Mouse (Mus musculus): ENCODE measurements around the gene Gpat2. TPM values are rescaled to one million over a fixed set of nuclear protein-coding genes. Genes with fewer than 3 reads are reported as not detected.

Gpat2 gene
- 0.09 and 0.12 TPM in 2 replicates for polyA plus RNA-seq (2012; rRNA removed; ENCODE audit: low replicate concordance)

GRCm38 (mm10) chr2:127424977-127425376 is at the start of gene Gpat2:
Gene Gpat2, plus strand, starts transcription at chr2:127425199.

GRCm38 (mm10) chr2:127444055-127444789 is 19.2 kb downstream of the Gpat2 start, which contains the start of gene Fahd2a:
Gene Fahd2a, minus strand, starts transcription at chr2:127444565.

Other genes with a start within 250 kb of the Gpat2 start
- 1.4 and 1.7 TPM in 2 replicates for gene 1810024B03Rik, start 216.9 kb upstream of the Gpat2 start, polyA plus RNA-seq (2012; rRNA removed; ENCODE audit: low replicate concordance)
- 39.8 and 59.6 TPM in 2 replicates for gene Snrnp200, start 216.8 kb upstream of the Gpat2 start, polyA plus RNA-seq (2012; rRNA removed; ENCODE audit: low replicate concordance)
- 46.1 and 58.1 TPM in 2 replicates for gene Ciao1, start 177.4 kb upstream of the Gpat2 start, polyA plus RNA-seq (2012; rRNA removed; ENCODE audit: low replicate concordance)
- gene Tmem127, start 177.3 kb upstream of the Gpat2 start, polyA plus RNA-seq (2012; rRNA removed; ENCODE audit: low replicate concordance) = 122 and 139 TPM in 2 replicates
- gene Stard7, start 155.0 kb upstream of the Gpat2 start, polyA plus RNA-seq (2012; rRNA removed; ENCODE audit: low replicate concordance) = 58.5 and 76.2 TPM in 2 replicates
- gene Dusp2, start 89.0 kb upstream of the Gpat2 start, polyA plus RNA-seq (2012; rRNA removed; ENCODE audit: low replicate concordance) = 28.3 and 109 TPM in 2 replicates
- gene Astl, start 86.6 kb upstream of the Gpat2 start, polyA plus RNA-seq (2012; rRNA removed; ENCODE audit: low replicate concordance) = not detected in 2 replicates
- 0.25 and 0.57 TPM in 2 replicates for gene Adra2b, start 62.0 kb upstream of the Gpat2 start, polyA plus RNA-seq (2012; rRNA removed; ENCODE audit: low replicate concordance)
- gene Fahd2a, start 19.4 kb downstream of the Gpat2 start, polyA plus RNA-seq (2012; rRNA removed; ENCODE audit: low replicate concordance) = 18.4 and 28.0 TPM in 2 replicates
- gene Kcnip3, start 96.9 kb downstream of the Gpat2 start, polyA plus RNA-seq (2012; rRNA removed; ENCODE audit: low replicate concordance) = 3.8 and 4.9 TPM in 2 replicates
- gene Prom2, start 116.3 kb downstream of the Gpat2 start, polyA plus RNA-seq (2012; rRNA removed; ENCODE audit: low replicate concordance) = 31.0 and 41.5 TPM in 2 replicates
- gene Zfp661, start 161.9 kb downstream of the Gpat2 start, polyA plus RNA-seq (2012; rRNA removed; ENCODE audit: low replicate concordance) = 2.1 and 4.3 TPM in 2 replicates
- 54.5 and 60.4 TPM in 2 replicates for gene Mrps5, start 162.0 kb downstream of the Gpat2 start, polyA plus RNA-seq (2012; rRNA removed; ENCODE audit: low replicate concordance)
- 3.0 and 4.9 TPM in 2 replicates for gene Mal, start 231.5 kb downstream of the Gpat2 start, polyA plus RNA-seq (2012; rRNA removed; ENCODE audit: low replicate concordance)

All from mammary gland, adult 2 months (tissue).